ENCODE assay signal across 12 mouse cellular contexts in genomic region chr13:34465862-34466430, GRCm38 (mm10).
DNase-seq lines count a peak whose midpoint lies in the region; ATAC-seq lines count a peak whose summit lies in the region.
"Had no signal": no experiment of that assay in that cellular context is flagged by ENCODE, and none has a peak within 500 bp of the region (broad histone marks: within the 10 kb centered on the region; RNA-seq: fewer than 3 reads in every experiment).

No protein-coding gene starts in this region.

- H3K27me3 ChIP-seq in liver, embryonic 15.5 days = no peaks in the 10 kb centered on the region
- H3K27me3 ChIP-seq: forebrain, embryonic 13.5 days had no signal

- H3K36me3 ChIP-seq in liver, embryonic 15.5 days (replicated peaks) = no peaks in the 10 kb centered on the region

- no peak overlapping the region for H3K4me3 ChIP-seq in liver, embryonic 15.5 days (replicated peaks)
- H3K4me3 ChIP-seq: forebrain, embryonic 13.5 days had no signal

- H3K4me2 ChIP-seq in liver, embryonic 15.5 days = no peak overlapping the region
- H3K4me2 ChIP-seq: forebrain, embryonic 13.5 days; midbrain, embryonic 11.5 days had no signal

- intact Hi-C loops in left cerebral cortex, postnatal 25 days (cut with DNase I) = no loop called here

- peaks cover 10% of the 10 kb centered on the region for H3K4me1 ChIP-seq in liver, embryonic 15.5 days (replicated peaks)

- peak; percentile 41 for ATAC-seq in liver, embryonic 15.5 days (ENCODE audit: insufficient read depth)
- ATAC-seq: forebrain, embryonic 13.5 days had no signal

- peak; percentile 17 for DNase-seq in embryo, embryonic 10 days (ENCODE audit: low spot score)
- no peak for DNase-seq in embryo, embryonic 9.5 days (ENCODE audit: extremely low spot score)
- peak; percentile 44 for DNase-seq in 3T3-L1 (ENCODE audit: low read depth, low spot score)
- peak; percentile 34 to 53 for DNase-seq in kidney, postnatal 36 days
- no peak for DNase-seq in left cerebral cortex, postnatal 25 days (ENCODE audit: low spot score in 2 of 2)
- DNase-seq in heart, adult 9 months (ENCODE audit: low spot score in 2 of 2) = no peak
- DNase-seq in frontal cortex, adult 2 months (ENCODE audit: extremely low spot score in 1 of 2, low spot score in 1 of 2) = no peak
- DNase-seq: left cerebral cortex, postnatal 4 days; right cerebral cortex, postnatal 25 days had no signal

- H3K9me3 ChIP-seq in liver, embryonic 15.5 days (replicated peaks) = no peaks in the 10 kb centered on the region
- H3K9me3 ChIP-seq: forebrain, embryonic 13.5 days had no signal

- peak overlapping the region; percentile 69 for H3K27ac ChIP-seq in liver, embryonic 15.5 days (replicated peaks)
- H3K27ac ChIP-seq: forebrain, embryonic 13.5 days had no signal

- H3K9ac ChIP-seq in liver, embryonic 15.5 days = no peak overlapping the region
- H3K9ac ChIP-seq: forebrain, embryonic 13.5 days had no signal

Comparison
In these comparisons a context has a peak if more than half of its experiments do, and no peak if none do; other contexts are left out.
1. DNase-seq: peak in embryo, embryonic 10 days (single experiment), 3T3-L1 (single experiment) and kidney, postnatal 36 days (2 of 2); none in embryo, embryonic 9.5 days (single experiment), left cerebral cortex, postnatal 25 days (0 of 2), heart, adult 9 months (0 of 2) and frontal cortex, adult 2 months (0 of 2).